Mouse (Mus musculus) kidney, postnatal 4 days (tissue): ENCODE measurements around the gene Ccnl2.
"Not testable (repeated sequence)": the region's sequence is repeated elsewhere in the genome, so short reads cannot be mapped to it uniquely, and the experiment has no call there.

ENCODE experiments used
- DNase-seq, 2 experiments: peaks; one replicate each; pipeline ENCODE4 v3.0.0; 2021; ENCODE audit warnings: mixed read lengths in 2 of 2

The Ccnl2 gene

GRCm38 (mm10) chr4:155811929-155812664 is at the start of gene Ccnl2:
Gene Ccnl2 (plus strand): TSS chr4:155812489.
- DNase-seq, result peak; percentile 94 to 97

GRCm38 (mm10) chr4:155769496-155769879 is 42.8 kb upstream of the Ccnl2 start:
- no peak for DNase-seq

GRCm38 (mm10) chr4:155769880-155770512 is 42.3 kb upstream of the Ccnl2 start:
- peak; percentile 96 to 97 for DNase-seq

- no peak for DNase-seq
These were observed 41.7 kb upstream of the Ccnl2 start for GRCm38 (mm10) chr4:155770626-155771025.

- peak in 1 of 2 experiments; percentile 7 for DNase-seq
These were observed 40.6 kb upstream of the Ccnl2 start for GRCm38 (mm10) chr4:155771706-155772105.

GRCm38 (mm10) chr4:155772786-155773185 is 39.5 kb upstream of the Ccnl2 start:
- DNase-seq, result no peak

- no peak for DNase-seq
These were observed 38.8 kb upstream of the Ccnl2 start for GRCm38 (mm10) chr4:155773335-155774078.

- DNase-seq, result peak; percentile 96
These were observed 38.0 kb upstream of the Ccnl2 start, which contains the start of gene Vwa1 for GRCm38 (mm10) chr4:155774280-155774754. Gene Vwa1 (minus strand): TSS chr4:155774698.

- DNase-seq, result peak; percentile 67 to 73
These were observed 37.1 kb upstream of the Ccnl2 start for GRCm38 (mm10) chr4:155774971-155775740.

- DNase-seq, result peak in 1 of 2 experiments; percentile 48
These were observed 36.4 kb upstream of the Ccnl2 start for GRCm38 (mm10) chr4:155775855-155776254.

- peak in 1 of 2 experiments; percentile 32 for DNase-seq
These were observed 35.5 kb upstream of the Ccnl2 start for GRCm38 (mm10) chr4:155776704-155777335.

- DNase-seq, result peak in 1 of 2 experiments; percentile 13
These were observed 34.5 kb upstream of the Ccnl2 start for GRCm38 (mm10) chr4:155777816-155778215.

GRCm38 (mm10) chr4:155779498-155779897 is 32.8 kb upstream of the Ccnl2 start:
- no peak for DNase-seq

GRCm38 (mm10) chr4:155780895-155781294 is 31.4 kb upstream of the Ccnl2 start:
- DNase-seq, result peak; percentile 76 to 84

- no peak for DNase-seq
These were observed 28.7 kb upstream of the Ccnl2 start for GRCm38 (mm10) chr4:155783486-155784080.

- peak; percentile 86 to 91 for DNase-seq
These were observed 28.1 kb upstream of the Ccnl2 start for GRCm38 (mm10) chr4:155784081-155784701.

GRCm38 (mm10) chr4:155785246-155785645 is 27.0 kb upstream of the Ccnl2 start:
- DNase-seq, result no peak

GRCm38 (mm10) chr4:155785819-155786218 is 26.5 kb upstream of the Ccnl2 start, which contains the start of gene Tmem88b:
Gene Tmem88b (minus strand): TSS chr4:155785874.
- no peak for DNase-seq

GRCm38 (mm10) chr4:155788300-155788699 is 24.0 kb upstream of the Ccnl2 start:
- DNase-seq, result no peak

GRCm38 (mm10) chr4:155788833-155789232 is 23.5 kb upstream of the Ccnl2 start:
- not testable (repeated sequence) for DNase-seq

- no peak for DNase-seq
These were observed 22.2 kb upstream of the Ccnl2 start, which contains the start of gene Ankrd65 for GRCm38 (mm10) chr4:155790021-155790489. Gene Ankrd65 (plus strand): TSS chr4:155790439.
